Mouse (Mus musculus) heart, postnatal 36 days (tissue): ENCODE data around the gene Ep300. TPM values are rescaled to one million over a fixed set of nuclear protein-coding genes. Genes with fewer than 3 reads are reported as not detected.

Source experiments
- DNase-seq, 2 experiments: peaks; one replicate each; pipeline ENCODE4 v3.0.0; 2021 to 2022
- intact Hi-C: fragments of 180-260 bp; cut with DNase I; formaldehyde crosslinking; loops from one replicate; pipeline ENCODE4 v1.15.1; 2025
- total RNA-seq, 2 experiments: library from RNA; stranded (reverse); gene quantifications; 2 replicates each; pipeline ENCODE4 v1.2.3; 2021

Ep300 gene
- total RNA-seq, result 10 to 100 TPM; 45.4 to 55.0 TPM

DNA sequence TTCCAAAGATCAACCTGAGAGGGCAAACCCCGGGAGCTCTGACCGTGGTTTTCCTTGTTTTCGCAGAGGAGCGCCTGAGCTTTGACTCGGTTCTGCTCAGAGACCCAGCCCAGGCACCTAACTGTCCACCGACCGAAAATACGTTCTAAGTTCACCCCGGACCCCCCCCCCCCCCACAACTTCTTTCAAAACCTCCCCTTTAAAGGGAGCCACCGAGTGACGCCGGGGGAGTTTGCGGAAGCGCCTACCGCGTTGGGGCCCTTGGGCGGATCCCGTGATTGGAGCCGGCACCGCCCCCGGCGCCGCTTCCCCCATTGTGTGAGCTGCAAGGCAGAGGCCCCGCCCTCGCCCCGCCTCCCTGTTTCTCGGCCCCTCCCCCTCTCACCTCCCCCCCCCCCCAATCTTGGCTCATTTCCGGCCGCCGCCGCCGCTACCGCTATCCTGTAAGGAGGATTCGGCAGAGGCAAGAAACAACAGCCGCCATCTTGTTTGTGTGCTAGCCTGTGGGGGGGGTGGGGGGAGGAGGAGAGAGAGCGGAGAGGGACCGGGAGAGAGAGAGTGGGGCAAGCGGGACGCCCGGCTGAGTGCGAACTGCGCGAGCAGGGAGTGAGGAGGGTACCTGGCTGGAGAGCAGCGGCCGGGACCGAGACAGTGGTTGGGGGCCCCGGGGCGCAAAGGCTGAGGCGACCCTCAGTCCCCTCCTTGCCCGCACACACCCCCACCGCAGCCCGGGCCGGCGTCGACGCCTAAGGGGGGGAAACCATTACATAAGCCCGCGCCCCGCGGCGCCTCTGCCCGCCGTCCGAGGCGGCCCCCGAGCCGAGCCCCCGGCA, at the start of gene Ep300:
TSS of gene Ep300 (plus strand) at position 439 of the 833 bp plus-strand sequence.
- intact Hi-C loops, result loop anchor here (1.0 to 2.0 kb wide), 2 partner anchors 119 to 186 kb away; partner anchors contain the start of gene Rbx1
- DNase-seq, result peak; percentile 93

DNA sequence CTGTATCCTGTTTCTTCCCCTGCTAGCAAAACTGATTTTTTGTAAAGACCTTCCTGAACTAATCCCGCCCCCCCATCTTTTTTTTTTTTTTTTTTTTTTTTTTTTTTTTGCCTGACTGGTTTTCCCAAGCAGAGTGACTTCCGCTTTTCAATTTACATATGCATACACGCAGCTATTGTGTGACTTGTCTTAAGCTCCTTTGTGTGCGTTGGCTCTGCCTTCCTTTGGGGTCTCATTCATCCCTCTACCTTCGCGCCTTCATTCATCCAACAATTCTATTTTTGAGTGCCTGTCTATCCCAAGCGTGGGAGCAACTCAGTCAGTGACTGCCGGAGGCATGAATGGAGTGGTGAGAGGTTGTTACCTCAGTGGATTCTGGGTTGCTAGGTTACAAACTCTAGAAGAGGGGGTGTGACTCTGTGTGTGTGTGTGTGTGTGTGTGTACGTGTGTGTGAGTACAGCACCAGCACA, 49.2 kb upstream of the Ep300 start:
- intact Hi-C loops, result no loop called here
- peak in 1 of 2 experiments; percentile 7 for DNase-seq

DNA sequence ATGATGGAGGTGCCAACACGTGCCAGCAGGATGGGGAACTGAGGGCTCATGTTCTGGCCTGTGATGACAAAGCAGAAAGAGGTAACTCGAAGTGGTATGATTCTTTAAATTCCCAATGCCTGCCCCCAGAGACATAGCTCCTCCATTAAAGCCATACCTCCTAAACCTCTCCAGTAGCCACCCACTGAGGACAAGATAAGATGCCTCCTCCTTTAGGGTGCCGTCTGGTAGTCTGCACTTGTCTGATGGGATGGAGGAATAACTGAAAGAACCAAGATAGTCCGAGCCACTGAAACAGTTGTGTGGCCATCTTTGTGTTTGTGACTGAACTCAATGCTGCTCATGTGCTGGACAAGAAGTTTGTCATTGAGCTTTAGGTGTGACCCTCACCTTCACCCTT, 47.0 kb upstream of the Ep300 start:
- no peak for DNase-seq

DNA sequence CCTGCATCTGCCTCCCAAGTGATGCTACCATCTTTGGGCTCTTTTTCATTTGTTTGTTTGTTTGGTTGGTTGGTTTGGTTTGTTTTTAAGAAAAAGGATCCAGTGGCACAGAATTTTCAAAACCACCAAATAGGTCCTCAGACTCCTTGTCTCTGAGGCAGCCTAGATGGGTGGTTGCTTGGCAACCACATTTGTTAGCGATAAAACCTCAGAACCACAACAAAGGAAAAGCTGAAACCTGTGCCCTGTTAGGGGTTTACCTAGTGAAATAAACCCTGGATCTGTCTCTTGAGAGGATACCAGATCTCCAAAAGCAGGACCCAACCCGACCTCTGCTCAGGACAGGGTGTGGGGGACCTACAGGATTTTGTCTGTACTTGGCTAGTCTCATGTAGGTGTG, 45.6 kb upstream of the Ep300 start:
- intact Hi-C loops, result no loop called here
- DNase-seq, result no peak

More for the DNA sequence above, 47.0 kb upstream of the Ep300 start:
- intact Hi-C loops, result no loop called here

DNA sequence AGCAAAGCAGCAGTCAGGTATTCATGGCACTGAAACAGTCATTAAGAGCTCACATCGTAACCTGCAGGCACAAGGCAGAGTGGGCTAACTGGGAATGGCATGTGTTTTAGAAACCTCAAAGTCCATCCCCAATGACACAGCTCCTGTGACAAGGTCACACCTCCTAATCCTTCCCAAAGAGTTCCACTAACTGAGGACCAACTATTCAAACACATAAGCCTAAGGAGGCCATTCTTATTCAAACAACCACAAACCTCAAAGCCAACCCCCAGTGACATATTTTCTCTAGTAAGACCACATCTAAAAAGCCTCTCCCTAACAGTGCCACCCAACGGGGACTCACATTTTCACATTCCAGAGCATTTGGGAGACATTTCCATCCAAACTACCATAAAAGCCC, 40.2 kb upstream of the Ep300 start:
- DNase-seq, result no peak
- intact Hi-C loops, result no loop called here

GRCm38 (mm10) chr15:81545387-81546176, 39.6 kb upstream of the Ep300 start:
- DNase-seq, result no peak
- intact Hi-C loops, result no loop called here

DNA sequence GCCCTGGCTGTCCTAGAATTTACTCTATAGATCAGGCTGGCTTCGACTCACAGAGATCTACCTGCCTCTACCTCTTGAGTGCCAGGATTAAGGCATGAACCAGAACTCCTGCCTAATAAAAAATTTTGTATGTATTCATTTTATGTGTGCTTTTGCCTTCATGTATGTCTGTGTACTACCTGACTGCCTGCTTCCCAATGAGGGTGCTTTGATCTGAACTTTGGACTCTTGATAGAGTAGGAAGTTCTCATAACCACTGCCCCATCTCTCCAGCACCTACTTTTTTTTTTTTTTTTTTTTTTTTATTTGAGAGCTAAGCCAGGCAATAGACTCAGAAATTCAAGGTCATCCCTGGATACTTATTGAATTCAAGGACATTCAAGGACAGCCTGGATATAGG, 31.7 kb upstream of the Ep300 start:
- DNase-seq, result no peak
- intact Hi-C loops, result no loop called here

DNA sequence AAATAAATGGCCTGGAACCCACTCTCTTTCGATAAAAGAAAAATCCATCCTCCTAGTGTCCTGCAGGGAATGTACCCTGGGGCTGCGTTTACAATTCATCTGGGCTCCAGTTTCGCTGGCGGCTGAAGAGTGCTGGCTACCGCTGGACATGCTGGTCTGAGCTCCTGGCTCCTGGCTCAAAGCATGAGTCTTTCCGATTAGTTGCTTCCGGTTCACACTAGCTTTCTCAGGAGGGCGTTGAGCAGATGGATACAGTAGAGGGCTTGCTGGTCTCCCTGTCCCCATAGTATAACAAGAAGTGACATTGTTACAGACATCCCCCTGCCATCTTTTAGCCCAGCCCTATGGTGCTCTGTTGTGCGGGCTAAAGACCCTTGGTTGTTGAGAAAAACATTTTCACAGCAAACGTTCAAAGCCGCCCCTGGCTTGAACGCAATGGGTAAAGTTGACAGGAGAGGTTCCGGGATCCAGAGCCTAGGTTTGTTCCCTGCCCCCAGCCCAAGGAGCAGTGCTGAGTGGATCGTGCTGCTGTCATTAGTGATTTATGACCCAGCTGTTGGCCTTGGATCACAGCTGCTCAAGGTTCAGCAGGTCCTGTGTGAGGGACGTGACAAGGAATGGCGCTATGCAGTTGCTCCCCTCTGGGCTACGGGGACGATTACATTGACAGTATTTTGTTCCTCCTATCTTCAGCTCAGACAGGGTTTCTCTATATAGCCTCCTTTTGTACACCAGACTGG, 30.4 kb upstream of the Ep300 start:
- peak in 1 of 2 experiments; percentile 11 for DNase-seq
- intact Hi-C loops, result no loop called here

DNA sequence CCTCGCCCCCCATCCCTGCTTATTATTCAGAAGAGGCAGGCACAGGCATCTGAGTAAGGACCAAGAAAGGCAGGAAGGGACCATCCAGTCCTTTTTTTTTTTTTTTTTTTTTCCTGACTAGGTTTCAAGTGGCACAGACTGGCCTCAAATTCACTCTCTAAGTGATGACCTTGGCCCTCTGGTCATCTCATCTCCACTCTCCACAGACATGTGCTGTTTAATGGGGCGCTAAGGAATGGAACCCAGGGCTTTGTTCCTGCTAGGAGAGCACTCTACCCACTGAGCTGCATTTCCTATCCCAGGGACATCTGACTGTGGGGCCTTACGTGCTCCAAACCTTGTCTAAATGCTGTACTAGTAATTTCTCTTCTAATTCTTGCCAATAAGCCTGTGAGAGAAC, 29.2 kb upstream of the Ep300 start:
- DNase-seq, result no peak
- intact Hi-C loops, result no loop called here

DNA sequence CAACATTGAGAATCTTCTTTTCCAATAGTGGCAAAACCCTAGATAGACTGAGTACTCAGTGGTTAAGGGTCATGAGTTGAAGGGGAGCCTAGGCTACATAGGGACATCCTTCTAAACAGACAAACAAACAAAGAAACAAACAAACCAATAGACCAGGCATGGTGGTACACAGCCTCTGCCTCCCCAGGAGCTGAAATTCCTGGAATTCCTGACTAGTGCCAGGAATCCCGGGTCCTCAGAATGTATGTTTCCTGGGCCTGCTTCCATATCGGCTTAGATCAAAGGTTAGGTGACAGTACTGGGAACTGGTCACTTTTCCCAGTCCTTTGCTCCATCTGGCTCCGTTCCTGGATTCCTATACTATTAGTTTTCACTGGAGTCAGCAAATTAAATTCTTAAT, 23.6 kb upstream of the Ep300 start:
- intact Hi-C loops, result no loop called here
- no peak for DNase-seq

DNA sequence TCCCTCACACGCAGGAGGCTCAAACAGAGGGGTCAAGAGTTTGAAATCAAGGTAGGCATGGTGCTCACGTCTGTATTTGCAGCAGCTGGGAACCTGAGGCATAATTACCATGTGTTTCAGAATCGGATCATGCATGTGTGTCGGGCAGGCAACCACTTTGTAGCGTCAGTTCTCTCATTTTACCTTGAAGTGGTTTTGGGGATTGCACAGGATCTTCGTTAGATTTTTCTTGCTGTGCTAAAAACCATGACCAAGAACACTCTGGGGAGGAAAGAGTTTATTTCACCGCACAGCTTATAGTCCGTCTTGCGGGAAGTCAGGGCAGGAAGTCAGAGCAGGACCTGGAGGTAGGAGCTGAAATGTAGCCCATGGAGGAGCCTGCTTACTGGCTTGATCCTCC, 23.2 kb upstream of the Ep300 start:
- intact Hi-C loops, result no loop called here
- DNase-seq, result no peak

GRCm38 (mm10) chr15:81562491-81563488, 22.4 kb upstream of the Ep300 start:
- intact Hi-C loops, result no loop called here

DNA sequence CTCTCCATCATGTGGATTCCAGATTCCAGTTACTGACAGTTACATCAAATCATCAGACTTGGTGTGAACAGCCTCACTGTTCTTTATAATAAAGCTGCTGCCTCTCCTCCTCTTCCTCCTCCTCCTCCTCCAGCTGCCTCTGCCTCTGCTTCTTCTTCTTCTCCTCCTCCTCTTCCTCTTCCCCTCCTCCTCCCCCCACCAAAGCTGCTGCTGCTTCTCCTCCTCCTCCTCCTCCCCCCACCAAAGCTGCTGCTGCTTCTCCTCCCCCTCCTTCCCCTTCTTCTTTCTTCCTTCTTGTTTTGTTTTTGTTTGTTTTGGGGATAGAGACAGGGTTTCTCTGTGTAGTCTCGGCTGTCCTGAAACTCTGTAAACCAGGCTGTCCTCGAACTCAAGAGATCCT, 17.1 kb upstream of the Ep300 start:
- DNase-seq, result no peak
- intact Hi-C loops, result no loop called here

More at GRCm38 (mm10) chr15:81562491-81563488, 22.4 kb upstream of the Ep300 start:
- DNase-seq, result no peak

DNA sequence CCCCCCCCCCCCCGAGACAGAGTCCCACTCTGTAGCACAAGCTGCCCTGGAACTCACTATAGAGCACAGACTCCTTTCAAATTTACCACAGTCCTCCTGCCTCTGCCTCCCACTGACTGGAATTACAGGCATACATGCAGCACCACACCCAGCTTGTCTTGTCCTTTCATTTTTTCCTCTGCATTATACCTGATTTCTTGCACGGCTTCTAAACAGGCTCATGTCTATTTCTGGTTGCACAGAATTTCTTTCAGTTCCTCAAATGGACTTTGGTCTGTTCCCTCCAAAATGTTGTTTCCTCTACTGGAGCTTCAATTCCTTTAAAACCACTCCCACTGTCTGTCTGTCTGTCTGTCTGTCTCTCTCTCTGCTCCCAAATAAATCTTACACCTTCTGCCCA, 16.6 kb upstream of the Ep300 start:
- intact Hi-C loops, result no loop called here
- peak in 1 of 2 experiments; percentile 8 for DNase-seq

GRCm38 (mm10) chr15:81576961-81577360, 8.2 kb upstream of the Ep300 start:
- intact Hi-C loops, result no loop called here
- no peak for DNase-seq

DNA sequence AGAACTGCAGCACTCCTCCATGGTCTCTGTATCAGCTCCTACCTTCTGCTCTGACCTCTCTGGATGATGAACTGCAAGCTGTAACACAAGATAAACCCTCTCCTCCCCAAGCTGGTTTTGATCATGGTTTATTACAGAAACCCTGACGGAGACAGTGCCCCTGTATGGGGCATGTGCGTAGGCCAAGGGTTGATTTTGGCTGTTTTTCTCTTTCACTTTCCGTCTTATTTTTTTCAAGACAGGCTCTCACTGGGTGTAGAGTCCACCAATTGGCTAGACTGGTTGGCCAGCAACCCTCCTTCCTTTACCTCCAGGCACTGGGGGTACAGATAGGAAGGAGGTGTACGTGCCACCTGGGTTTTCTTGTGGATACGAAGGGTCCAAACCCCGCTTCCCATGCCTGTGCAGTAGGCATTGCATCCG, 7.4 kb upstream of the Ep300 start:
- no peak for DNase-seq
- intact Hi-C loops, result no loop called here

- intact Hi-C loops, result loop anchor here (2.0 kb wide), 1 partner anchor 186 kb away; no protein-coding TSS in a partner anchor
- no peak for DNase-seq
Observed at GRCm38 (mm10) chr15:81584466-81584865, 685 bp upstream of the Ep300 start.

GRCm38 (mm10) chr15:81585746-81586461, 753 bp downstream of the Ep300 start:
- intact Hi-C loops, result loop anchor here (1.0 to 2.0 kb wide), 4 partner anchors 19 to 187 kb away; partner anchors contain the start of gene Rbx1

GRCm38 (mm10) chr15:81586466-81586865, 1.3 kb downstream of the Ep300 start:
- intact Hi-C loops, result loop anchor here (2.0 kb wide), 2 partner anchors 18 to 64 kb away; no protein-coding TSS in a partner anchor
- no peak for DNase-seq

More at GRCm38 (mm10) chr15:81585746-81586461, 753 bp downstream of the Ep300 start:
- peak; percentile 80 to 89 for DNase-seq
